Comparison of ENCODE assay signal across 8 mouse cellular contexts in the genomic region with DNA sequence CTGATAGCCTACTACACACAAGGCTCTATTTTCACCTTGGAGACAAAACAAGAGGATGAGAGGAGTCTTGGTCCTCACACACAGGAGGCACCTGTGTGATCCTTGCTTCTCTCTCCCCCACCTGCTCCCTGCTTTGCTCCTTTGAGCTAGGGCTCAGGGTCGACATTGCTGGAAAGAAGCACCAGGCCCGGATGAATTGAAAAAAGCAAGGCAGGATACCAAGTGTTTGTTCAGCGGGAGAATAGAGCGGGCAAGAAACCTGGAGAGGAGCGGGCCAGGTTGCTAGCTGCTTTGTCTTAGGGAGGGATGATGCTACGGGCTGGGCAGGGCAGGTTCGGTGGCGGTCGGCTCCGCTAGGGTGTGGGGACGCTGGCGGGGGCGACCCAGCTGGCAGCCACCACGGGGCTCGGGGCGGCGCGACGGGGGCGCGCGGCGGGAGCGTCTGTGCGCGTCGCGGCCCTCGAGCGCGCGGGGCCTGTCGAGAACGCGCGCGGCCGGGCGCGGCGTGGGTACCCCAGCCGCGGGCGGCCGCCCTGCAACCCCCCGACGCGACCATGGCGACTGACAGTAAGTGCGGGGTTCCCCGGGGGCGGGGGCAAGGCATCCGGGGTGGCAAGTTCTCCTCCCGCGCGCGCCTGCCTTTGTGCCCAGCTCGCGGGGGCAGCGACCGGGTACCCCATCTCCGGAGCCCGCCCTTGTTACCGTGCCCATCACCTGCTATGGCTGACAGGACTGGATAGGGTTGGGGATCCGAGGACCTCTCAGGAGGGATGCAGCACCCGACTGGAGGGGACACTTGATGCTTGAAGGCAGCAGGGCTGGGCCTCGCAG. TPM values are rescaled to one million over a fixed set of nuclear protein-coding genes. Genes with fewer than 3 reads are reported as not detected.
DNase-seq lines count a peak whose midpoint lies in the region; ATAC-seq and TF ChIP-seq lines count a peak whose summit lies in the region.

A gene (plus strand): TSS at position 365 of the 831 bp plus-strand sequence.

- no peak for TF ChIP-seq POLR2A in kidney, adult 2 months (IDR thresholded peaks at IDR 0.05; ENCODE audit: low read depth, low read length)
- TF ChIP-seq POLR2A in cortical plate, adult 2 months (IDR thresholded peaks at IDR 0.05; ENCODE audit: extremely low read depth, insufficient read depth, low read length), result peak; percentile 35; the same call in 1 of the 2 replicates

- no peaks in the 10 kb centered on the region for H3K4me1 ChIP-seq in kidney, embryonic 16.5 days (ENCODE audit: insufficient read depth, low read length)
- no peaks in the 10 kb centered on the region for H3K4me1 ChIP-seq in kidney, adult 2 months (ENCODE audit: control insufficient read depth, insufficient read depth, low read length)
- no peaks in the 10 kb centered on the region for H3K4me1 ChIP-seq in cortical plate, adult 2 months (ENCODE audit: control insufficient read depth, insufficient read depth, low read length)
- H3K4me1 ChIP-seq in hindbrain, embryonic 12.5 days, result peaks cover 10% of the 10 kb centered on the region; the same call in 1 of the 2 replicates
- H3K4me1 ChIP-seq in limb, embryonic 13.5 days, result peaks cover 5% of the 10 kb centered on the region; the same call in 1 of the 2 replicates

- H3K27ac ChIP-seq in kidney, embryonic 16.5 days (ENCODE audit: low read length), result no peak within 1 kb of the TSS
- H3K27ac ChIP-seq in kidney, adult 2 months (ENCODE audit: insufficient read depth, low read depth, low read length), result no peak within 1 kb of the TSS
- peak within 1 kb of the TSS; percentile 92 for H3K27ac ChIP-seq in cortical plate, adult 2 months (ENCODE audit: insufficient read depth, low read length)
- peak within 1 kb of the TSS; percentile 37; the same call in 1 of the 2 replicates for H3K27ac ChIP-seq in hindbrain, embryonic 12.5 days
- no peak within 1 kb of the TSS for H3K27ac ChIP-seq in limb, embryonic 13.5 days

- WGBS in kidney, embryonic 16.5 days, result under 1% methylated on average over 56 of the region's 67 CpGs
- 2% methylated on average over 67 of the region's 67 CpGs for WGBS in kidney, adult 2 months
- WGBS in hindbrain, embryonic 12.5 days, result 3% methylated on average over 32 of the region's 67 CpGs
- WGBS in limb, embryonic 13.5 days, result 1% methylated on average over 65 of the region's 67 CpGs

- no peak for TF ChIP-seq CTCF in kidney, adult 2 months (conservative IDR thresholded peaks at IDR 0.05; ENCODE audit: insufficient read depth, insufficient read length, low read depth, low read length)
- no peak for TF ChIP-seq CTCF in cortical plate, adult 2 months (IDR thresholded peaks at IDR 0.05; ENCODE audit: extremely low read depth, insufficient read depth, low read length)

- H3K9ac ChIP-seq in kidney, embryonic 16.5 days (replicated peaks; ENCODE audit: low read length), result peak within 1 kb of the TSS; percentile 71
- H3K9ac ChIP-seq in hindbrain, embryonic 12.5 days, result peak within 1 kb of the TSS; percentile 76
- H3K9ac ChIP-seq in limb, embryonic 13.5 days, result peak within 1 kb of the TSS; percentile 76

- peak within 1 kb of the TSS; percentile 92 for H3K4me2 ChIP-seq in kidney, embryonic 16.5 days (replicated peaks; ENCODE audit: low read depth, low read length)
- peak within 1 kb of the TSS; percentile 82 for H3K4me2 ChIP-seq in hindbrain, embryonic 12.5 days (replicated peaks)
- peak within 1 kb of the TSS; percentile 92 for H3K4me2 ChIP-seq in limb, embryonic 13.5 days (replicated peaks)

- ATAC-seq in kidney, embryonic 16.5 days (ENCODE audit: low FRiP score, low TSS enrichment), result peak; percentile 51; the same call in 1 of the 2 replicates
- peak; percentile 77 for ATAC-seq in hindbrain, embryonic 12.5 days (ENCODE audit: low FRiP score)
- ATAC-seq in limb, embryonic 13.5 days (ENCODE audit: low FRiP score, low read depth), result peak; percentile 64; the same call in 1 of the 2 replicates

- DNase-seq in kidney, adult 2 months, result no peak
- peak; percentile 66 to 73 for DNase-seq in right cerebral cortex, postnatal 10 days (ENCODE audit: low spot score in 2 of 2)
- no peak for DNase-seq in gastrocnemius, postnatal 4 days (ENCODE audit: low spot score in 2 of 2)
- no peak for DNase-seq in spleen, postnatal 4 days (ENCODE audit: low spot score in 2 of 2)

- no peaks in the 10 kb centered on the region for H3K36me3 ChIP-seq in kidney, embryonic 16.5 days (ENCODE audit: insufficient read depth, low read length)
- no peaks in the 10 kb centered on the region for H3K36me3 ChIP-seq in kidney, adult 2 months (ENCODE audit: control insufficient read depth, insufficient read depth, low read length)
- H3K36me3 ChIP-seq in hindbrain, embryonic 12.5 days, result no peaks in the 10 kb centered on the region
- no peaks in the 10 kb centered on the region for H3K36me3 ChIP-seq in limb, embryonic 13.5 days

- H3K27me3 ChIP-seq in kidney, embryonic 16.5 days (ENCODE audit: insufficient read depth, low read length), result peaks cover 32% of the 10 kb centered on the region
- H3K27me3 ChIP-seq in kidney, adult 2 months (replicated peaks; ENCODE audit: control insufficient read depth, insufficient read depth, low read length), result 0 out of 2 replicates have a peak, but pooled peaks cover 2% of the 10 kb centered on the region
- H3K27me3 ChIP-seq in hindbrain, embryonic 12.5 days, result peaks cover 20% of the 10 kb centered on the region
- H3K27me3 ChIP-seq in limb, embryonic 13.5 days, result peaks cover 48% of the 10 kb centered on the region

- no peaks in the 10 kb centered on the region for H3K9me3 ChIP-seq in kidney, embryonic 16.5 days (ENCODE audit: low read length)
- H3K9me3 ChIP-seq in hindbrain, embryonic 12.5 days (replicated peaks), result no peaks in the 10 kb centered on the region
- H3K9me3 ChIP-seq in limb, embryonic 13.5 days, result no peaks in the 10 kb centered on the region

- peak within 1 kb of the TSS; percentile 53 for H3K4me3 ChIP-seq in kidney, embryonic 16.5 days (ENCODE audit: low read length)
- H3K4me3 ChIP-seq in kidney, adult 2 months (ENCODE audit: insufficient read depth, low read depth, low read length), result no peak within 1 kb of the TSS
- peak within 1 kb of the TSS; percentile 47 for H3K4me3 ChIP-seq in cortical plate, adult 2 months (ENCODE audit: insufficient read depth, low read length)
- peak within 1 kb of the TSS; percentile 57 for H3K4me3 ChIP-seq in hindbrain, embryonic 12.5 days
- peak within 1 kb of the TSS; percentile 66 for H3K4me3 ChIP-seq in limb, embryonic 13.5 days

RNA-seq across cellular contexts. Expression of the gene that starts here (rescaled TPM):
- polyA plus RNA-seq in kidney, embryonic 16.5 days (2015; fragmentation: Nextera tagmentation; extraction: Ambion mirVana), result 1.1 and 1.4 TPM in 2 replicates
- polyA plus RNA-seq in kidney, adult 2 months (2012; rRNA removed), result 0.02 and 0.04 TPM in 2 replicates
- 64.3 and 68.0 TPM in 2 replicates for polyA plus RNA-seq in cortical plate, adult 2 months (2012; rRNA removed)
- polyA plus RNA-seq in hindbrain, embryonic 12.5 days (2016; fragmentation: Nextera tagmentation; extraction: Ambion mirVana), result 17.0 and 19.5 TPM in 2 replicates
- 4.9 and 6.3 TPM in 2 replicates for polyA plus RNA-seq in limb, embryonic 13.5 days (2015; fragmentation: Nextera tagmentation; extraction: Ambion mirVana)
- total RNA-seq in gastrocnemius, postnatal 4 days (2021), result not detected

Comparison
In these comparisons a context has a peak if more than half of its experiments do, and no peak if none do; other contexts are left out.
1. H3K27ac ChIP-seq: peak in cortical plate, adult 2 months (single experiment) and hindbrain, embryonic 12.5 days (single experiment); none in kidney, embryonic 16.5 days (single experiment), kidney, adult 2 months (single experiment) and limb, embryonic 13.5 days (single experiment).
2. DNase-seq: peak in right cerebral cortex, postnatal 10 days (2 of 2); none in kidney, adult 2 months (single experiment), gastrocnemius, postnatal 4 days (0 of 2) and spleen, postnatal 4 days (0 of 2).
3. Peak in every context shown above with its lines, with median percentiles within 50 percentile points of each other: ATAC-seq, H3K4me2 ChIP-seq and H3K9ac ChIP-seq.